Mouse (Mus musculus): Measurements from ENCODE around the gene B020011L13Rik. TPM values are rescaled to one million over a fixed set of nuclear protein-coding genes. Genes with fewer than 3 reads are reported as not detected.
"Not testable (repeated sequence)": the region's sequence is repeated elsewhere in the genome, so short reads cannot be mapped to it uniquely, and the experiment has no call there.

The B020011L13Rik gene
- polyA plus RNA-seq (2014; fragmentation: Nextera tagmentation; extraction: Ambion mirVana), result not detected in 2 replicates

DNA sequence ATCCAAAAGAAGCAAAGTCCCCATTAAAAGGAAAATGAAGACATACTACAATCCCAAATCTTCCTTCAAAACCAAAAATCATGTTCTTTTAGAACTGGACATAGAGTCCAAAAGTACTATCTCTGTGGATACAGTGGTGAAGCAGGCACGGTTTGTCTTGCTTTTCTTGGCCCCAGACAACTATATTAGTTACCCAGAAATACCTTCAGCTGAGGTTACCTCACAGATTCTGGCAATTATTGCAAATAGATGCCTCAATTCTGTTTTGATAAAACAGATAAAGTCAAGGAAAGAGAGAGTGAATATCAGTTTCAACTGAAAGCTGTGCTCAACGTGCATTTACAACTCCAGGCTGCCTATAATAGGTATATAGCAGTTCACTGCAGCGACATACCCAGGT lies at the start of gene B020011L13Rik:
TSS of gene B020011L13Rik (plus strand) at position 301 of the 400 bp plus-strand sequence.
- 60% methylated on average over 3 of the region's 3 CpGs for WGBS
- H3K9me3 ChIP-seq (ENCODE audit: control insufficient read depth, low read length); ATAC-seq (ENCODE audit: low read depth); H3K4me2 ChIP-seq (ENCODE audit: low read depth, low read length); H3K36me3 ChIP-seq (ENCODE audit: control insufficient read depth, insufficient read depth, low read length); H3K4me3 ChIP-seq (ENCODE audit: low read depth, low read length); H3K4me1 ChIP-seq (ENCODE audit: control insufficient read depth, insufficient read depth, low read length); H3K9ac ChIP-seq (ENCODE audit: low read depth, low read length); H3K27me3 ChIP-seq (replicated peaks; ENCODE audit: control insufficient read depth, insufficient read depth, low read length); H3K27ac ChIP-seq (replicated peaks; ENCODE audit: low read depth, low read length); DNase-seq (ENCODE audit: low spot score): not testable (repeated sequence)

DNA sequence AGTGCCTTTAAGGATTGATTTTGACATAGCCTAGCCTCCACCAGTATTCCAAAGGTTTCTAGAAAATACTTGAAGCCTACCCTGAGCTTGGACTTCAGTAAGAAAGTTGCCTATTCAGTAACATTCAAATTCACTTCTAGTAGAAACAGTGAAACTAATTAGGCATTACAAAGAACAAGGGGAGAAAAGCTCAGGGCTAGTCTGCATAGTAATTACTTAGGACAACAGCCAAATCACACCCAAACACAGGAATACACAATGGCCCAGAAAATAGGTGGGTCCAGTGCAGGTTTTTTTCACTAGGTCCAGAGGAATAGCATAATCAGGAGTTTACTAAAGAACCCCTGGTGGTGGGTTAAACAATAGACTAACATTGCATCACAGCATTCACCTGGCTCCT lies 35.3 kb downstream of the B020011L13Rik start:
- ATAC-seq (ENCODE audit: low read depth), result not testable (repeated sequence)

DNA sequence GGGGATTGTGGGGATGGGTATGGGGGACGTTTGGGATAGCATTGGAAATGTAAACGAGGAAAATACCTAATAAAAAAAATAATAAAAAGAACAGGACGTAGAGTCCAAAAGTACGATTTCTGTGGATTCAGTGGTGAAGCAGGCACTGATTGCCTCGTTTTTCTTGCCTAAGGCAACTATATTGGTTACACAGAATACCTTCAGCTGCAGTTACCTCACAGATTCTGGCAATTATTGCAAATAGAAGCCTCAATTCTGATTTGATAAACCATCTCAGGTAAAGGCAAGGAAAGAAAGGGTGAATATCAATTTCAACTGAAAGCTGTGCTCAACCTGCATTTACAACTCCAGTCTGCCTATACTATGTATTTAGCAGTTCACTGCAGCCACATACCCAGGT lies 48.8 kb downstream of the B020011L13Rik start, which contains the start of gene Gm28360:
TSS of gene Gm28360 (plus strand) at position 301 of the 400 bp plus-strand sequence.
- H3K27me3 ChIP-seq (replicated peaks; ENCODE audit: control insufficient read depth, insufficient read depth, low read length); H3K9me3 ChIP-seq (ENCODE audit: control insufficient read depth, low read length); H3K4me1 ChIP-seq (ENCODE audit: control insufficient read depth, insufficient read depth, low read length); H3K27ac ChIP-seq (replicated peaks; ENCODE audit: low read depth, low read length); H3K4me2 ChIP-seq (ENCODE audit: low read depth, low read length); H3K4me3 ChIP-seq (ENCODE audit: low read depth, low read length); DNase-seq (ENCODE audit: low spot score); ATAC-seq (ENCODE audit: low read depth); H3K9ac ChIP-seq (ENCODE audit: low read depth, low read length); H3K36me3 ChIP-seq (ENCODE audit: control insufficient read depth, insufficient read depth, low read length): not testable (repeated sequence)
- 66% methylated on average over 5 of the region's 5 CpGs for WGBS

More for the DNA sequence above, 35.3 kb downstream of the B020011L13Rik start:
- DNase-seq (ENCODE audit: low spot score); H3K4me3 ChIP-seq (ENCODE audit: low read depth, low read length); H3K9me3 ChIP-seq (ENCODE audit: control insufficient read depth, low read length); H3K27me3 ChIP-seq (replicated peaks; ENCODE audit: control insufficient read depth, insufficient read depth, low read length); H3K36me3 ChIP-seq (ENCODE audit: control insufficient read depth, insufficient read depth, low read length); H3K4me1 ChIP-seq (ENCODE audit: control insufficient read depth, insufficient read depth, low read length); H3K4me2 ChIP-seq (ENCODE audit: low read depth, low read length); H3K9ac ChIP-seq (ENCODE audit: low read depth, low read length); H3K27ac ChIP-seq (replicated peaks; ENCODE audit: low read depth, low read length): not testable (repeated sequence)

DNA sequence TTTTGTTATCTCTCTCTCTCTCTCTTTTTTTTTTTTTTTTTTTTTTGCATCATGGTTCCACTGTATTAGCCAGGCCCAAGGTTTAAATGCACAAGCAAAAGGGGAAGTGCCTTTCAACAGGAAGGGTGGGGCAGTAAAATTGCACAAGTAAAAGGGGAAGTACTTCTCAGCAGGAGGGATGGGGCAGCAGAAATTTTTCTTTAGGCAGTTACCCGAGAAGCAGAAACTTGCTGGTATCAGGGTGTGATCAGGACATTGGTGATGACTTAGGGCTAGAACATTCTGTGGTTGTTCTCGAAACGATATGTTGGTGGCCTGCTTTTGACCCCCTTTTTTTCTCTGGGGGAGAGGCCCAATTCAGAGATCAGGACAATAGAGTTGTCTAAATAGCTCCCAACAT lies 70.8 kb downstream of the B020011L13Rik start:
- H3K9me3 ChIP-seq (ENCODE audit: control insufficient read depth, low read length); H3K36me3 ChIP-seq (ENCODE audit: control insufficient read depth, insufficient read depth, low read length); H3K4me3 ChIP-seq (ENCODE audit: low read depth, low read length); H3K27ac ChIP-seq (replicated peaks; ENCODE audit: low read depth, low read length); DNase-seq (ENCODE audit: low spot score); H3K27me3 ChIP-seq (replicated peaks; ENCODE audit: control insufficient read depth, insufficient read depth, low read length); H3K4me2 ChIP-seq (ENCODE audit: low read depth, low read length); H3K9ac ChIP-seq (ENCODE audit: low read depth, low read length); ATAC-seq (ENCODE audit: low read depth); H3K4me1 ChIP-seq (ENCODE audit: control insufficient read depth, insufficient read depth, low read length): not testable (repeated sequence)
- WGBS, result 89% methylated on average over 3 of the region's 3 CpGs

Other genes starting within 250 kb of the B020011L13Rik start
- not detected in 2 replicates for gene Gm28363, start 84.0 kb upstream of the B020011L13Rik start, polyA plus RNA-seq (2014; fragmentation: Nextera tagmentation; extraction: Ambion mirVana)
- not detected in 2 replicates for gene Gm28360, start 48.9 kb downstream of the B020011L13Rik start, polyA plus RNA-seq (2014; fragmentation: Nextera tagmentation; extraction: Ambion mirVana)
- gene Gm28168, start 146.9 kb downstream of the B020011L13Rik start, polyA plus RNA-seq (2014; fragmentation: Nextera tagmentation; extraction: Ambion mirVana), result not detected in 2 replicates
- not detected in 2 replicates for gene Gm7145, start 184.8 kb downstream of the B020011L13Rik start, polyA plus RNA-seq (2014; fragmentation: Nextera tagmentation; extraction: Ambion mirVana)

All from embryonic facial prominence, embryonic 14.5 days (tissue).